Mouse (Mus musculus): ENCODE data around the gene Cyp2s1. TPM values are rescaled to one million over a fixed set of nuclear protein-coding genes. Genes with fewer than 3 reads are reported as not detected.

Gene Cyp2s1
- polyA plus RNA-seq, 1 experiment from 2014 or later: 3.0 TPM

GRCm38 (mm10) chr7:25847722-25848443 lies 31.2 kb upstream of the Cyp2s1 start:
- Histone ChIP-seq H3K36me3 (ENCODE audit: control insufficient read depth, insufficient read depth, low read length) (no peaks in the 10 kb centered on the region), H3K9me3 (ENCODE audit: control insufficient read depth, low read length) (no peaks in the 10 kb centered on the region), H3K4me1 (ENCODE audit: control insufficient read depth in 2 of 2, insufficient read depth in 2 of 2, low read length in 2 of 2) (no peaks in the 10 kb centered on the region; a peak in 1 of 4 replicates), H3K4me3 (ENCODE audit: control insufficient read depth in 1 of 2, insufficient read depth in 1 of 2, low read depth in 1 of 2, low read length in 2 of 2) (peak overlapping the region; percentile 47 to 57), H3K9ac (ENCODE audit: low read length) (peak overlapping the region; percentile 76), H3K4me2 (ENCODE audit: low read length) (peak overlapping the region; percentile 75), H3K27ac (replicated peaks in 1 of 2; ENCODE audit: control insufficient read depth in 1 of 2, insufficient read depth in 1 of 2, low read depth in 2 of 2, low read length in 2 of 2) (no peak overlapping the region), H3K27me3 (ENCODE audit: control insufficient read depth, insufficient read depth, low read length) (no peaks in the 10 kb centered on the region)
- ATAC-seq (ENCODE audit: insufficient number of reproducible peaks, insufficient read depth, low FRiP score, low read depth): no peak
- 10% methylated on average over 13 of the region's 13 CpGs for WGBS

DNA sequence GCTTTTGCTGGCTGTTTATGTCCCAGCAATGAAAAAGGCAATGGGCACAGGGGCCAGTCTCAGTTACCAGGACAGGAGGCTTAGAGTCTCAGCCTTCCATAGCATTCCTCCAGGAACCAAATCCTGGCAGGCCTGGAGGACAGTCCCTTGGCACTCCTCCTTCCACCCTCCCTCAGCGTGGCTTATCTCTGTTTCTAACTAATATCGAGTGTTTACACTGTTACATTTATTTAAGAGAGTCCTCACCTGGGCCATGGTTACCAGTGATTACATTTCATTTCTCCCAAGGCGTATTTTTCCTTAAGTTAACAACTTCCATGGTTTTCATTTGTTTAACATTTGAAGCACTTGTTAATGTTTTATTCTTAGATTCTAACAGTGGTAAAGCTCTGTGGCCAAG lies 28.2 kb upstream of the Cyp2s1 start:
- Histone ChIP-seq H3K4me1 (ENCODE audit: control insufficient read depth in 2 of 2, insufficient read depth in 2 of 2, low read length in 2 of 2) (no peaks in the 10 kb centered on the region; a peak in 1 of 4 replicates), H3K4me2 (ENCODE audit: low read length) (no peak overlapping the region), H3K9me3 (ENCODE audit: control insufficient read depth, low read length) (no peaks in the 10 kb centered on the region), H3K27ac (replicated peaks in 1 of 2; ENCODE audit: control insufficient read depth in 1 of 2, insufficient read depth in 1 of 2, low read depth in 2 of 2, low read length in 2 of 2) (no peak overlapping the region), H3K36me3 (ENCODE audit: control insufficient read depth, insufficient read depth, low read length) (no peaks in the 10 kb centered on the region), H3K4me3 (ENCODE audit: control insufficient read depth in 1 of 2, insufficient read depth in 1 of 2, low read depth in 1 of 2, low read length in 2 of 2) (no peak overlapping the region), H3K27me3 (ENCODE audit: control insufficient read depth, insufficient read depth, low read length) (no peaks in the 10 kb centered on the region), H3K9ac (ENCODE audit: low read length) (no peak overlapping the region)
- no peak for ATAC-seq (ENCODE audit: insufficient number of reproducible peaks, insufficient read depth, low FRiP score, low read depth)
- WGBS: 60% methylated on average over 3 of the region's 3 CpGs

DNA sequence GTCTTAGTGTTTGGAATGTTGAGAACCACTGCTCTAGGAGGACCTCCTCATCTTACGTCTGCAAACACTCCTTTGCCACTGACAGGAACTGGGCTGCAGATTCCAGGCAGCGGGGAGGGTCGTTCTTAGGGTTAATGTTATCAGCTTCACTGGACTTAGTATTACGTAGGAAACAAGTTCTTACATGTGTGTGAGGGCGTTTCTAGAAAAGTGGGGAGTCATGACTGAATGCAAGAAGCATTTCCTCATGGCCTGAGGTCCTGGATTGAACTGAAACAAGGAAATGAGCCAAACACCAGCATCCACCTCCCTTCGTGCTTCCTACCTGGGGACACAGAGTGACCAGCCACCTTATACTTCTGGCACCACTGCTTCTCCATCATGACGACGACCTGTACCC lies 27.7 kb upstream of the Cyp2s1 start:
- Histone ChIP-seq H3K9ac (ENCODE audit: low read length) (no peak overlapping the region), H3K27me3 (ENCODE audit: control insufficient read depth, insufficient read depth, low read length) (no peaks in the 10 kb centered on the region), H3K36me3 (ENCODE audit: control insufficient read depth, insufficient read depth, low read length) (no peaks in the 10 kb centered on the region), H3K4me1 (ENCODE audit: control insufficient read depth in 2 of 2, insufficient read depth in 2 of 2, low read length in 2 of 2) (no peaks in the 10 kb centered on the region; a peak in 1 of 4 replicates), H3K9me3 (ENCODE audit: control insufficient read depth, low read length) (no peaks in the 10 kb centered on the region), H3K4me3 (ENCODE audit: control insufficient read depth in 1 of 2, insufficient read depth in 1 of 2, low read depth in 1 of 2, low read length in 2 of 2) (no peak overlapping the region), H3K27ac (replicated peaks in 1 of 2; ENCODE audit: control insufficient read depth in 1 of 2, insufficient read depth in 1 of 2, low read depth in 2 of 2, low read length in 2 of 2) (no peak overlapping the region), H3K4me2 (ENCODE audit: low read length) (no peak overlapping the region)
- no peak for ATAC-seq (ENCODE audit: insufficient number of reproducible peaks, insufficient read depth, low FRiP score, low read depth)
- WGBS: 30% methylated on average over 8 of the region's 8 CpGs

GRCm38 (mm10) chr7:25843492-25843891 lies 26.8 kb upstream of the Cyp2s1 start:
- no peaks in the 10 kb centered on the region for H3K36me3 ChIP-seq (ENCODE audit: control insufficient read depth, insufficient read depth, low read length)
- no peak overlapping the region for H3K27ac ChIP-seq (replicated peaks in 1 of 2; ENCODE audit: control insufficient read depth in 1 of 2, insufficient read depth in 1 of 2, low read depth in 2 of 2, low read length in 2 of 2)
- no peak for ATAC-seq (ENCODE audit: insufficient number of reproducible peaks, insufficient read depth, low FRiP score, low read depth)
- no peaks in the 10 kb centered on the region for H3K27me3 ChIP-seq (ENCODE audit: control insufficient read depth, insufficient read depth, low read length)
- no peaks in the 10 kb centered on the region; a peak in 1 of 4 replicates for H3K4me1 ChIP-seq (ENCODE audit: control insufficient read depth in 2 of 2, insufficient read depth in 2 of 2, low read length in 2 of 2)
- no peaks in the 10 kb centered on the region for H3K9me3 ChIP-seq (ENCODE audit: control insufficient read depth, low read length)
- no peak overlapping the region for H3K9ac ChIP-seq (ENCODE audit: low read length)
- 26% methylated on average over 2 of the region's 2 CpGs for WGBS
- H3K4me2 ChIP-seq (ENCODE audit: low read length): no peak overlapping the region
- no peak overlapping the region for H3K4me3 ChIP-seq (ENCODE audit: control insufficient read depth in 1 of 2, insufficient read depth in 1 of 2, low read depth in 1 of 2, low read length in 2 of 2)

GRCm38 (mm10) chr7:25840908-25841307 lies 24.2 kb upstream of the Cyp2s1 start:
- Histone ChIP-seq H3K9me3 (ENCODE audit: control insufficient read depth, low read length) (no peaks in the 10 kb centered on the region), H3K4me1 (ENCODE audit: control insufficient read depth in 2 of 2, insufficient read depth in 2 of 2, low read length in 2 of 2) (no peaks in the 10 kb centered on the region; a peak in 1 of 4 replicates)

DNA sequence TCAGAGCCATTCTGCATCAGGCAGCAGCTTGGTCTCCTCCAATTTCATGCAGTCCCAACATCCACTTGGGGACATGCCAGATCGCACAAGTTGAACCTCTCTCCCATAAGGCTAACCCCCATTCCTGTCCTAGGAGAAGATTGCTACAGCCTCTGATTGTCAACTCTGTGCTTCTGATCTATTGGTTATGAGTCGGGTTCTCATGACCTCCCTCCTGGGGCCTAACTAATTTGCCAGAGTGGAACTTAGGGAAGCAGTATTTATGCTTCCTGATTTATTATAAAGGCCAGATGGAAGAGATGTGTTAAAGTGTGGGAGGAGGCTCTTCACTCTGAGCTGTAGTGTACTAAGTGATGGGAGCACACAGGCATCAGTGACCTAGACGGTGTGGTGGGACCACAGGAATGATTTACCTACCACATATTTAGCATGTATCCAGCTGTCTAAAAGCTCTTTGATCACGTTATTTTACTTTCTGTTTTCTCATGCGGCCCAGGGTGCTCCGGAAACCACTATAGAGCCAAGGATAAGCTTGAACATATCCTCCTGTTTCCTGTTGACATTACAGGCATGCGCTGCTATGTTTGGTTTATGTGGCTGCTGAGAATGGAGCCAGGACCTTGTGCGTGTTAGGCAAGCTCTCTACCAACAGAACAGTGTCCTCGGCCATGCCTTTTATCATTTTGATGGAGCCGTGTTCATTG lies 18.6 kb upstream of the Cyp2s1 start:
- Histone ChIP-seq H3K4me3 (ENCODE audit: control insufficient read depth in 1 of 2, insufficient read depth in 1 of 2, low read depth in 1 of 2, low read length in 2 of 2) (no peak overlapping the region), H3K36me3 (ENCODE audit: control insufficient read depth, insufficient read depth, low read length) (no peaks in the 10 kb centered on the region), H3K9ac (ENCODE audit: low read length) (no peak overlapping the region), H3K9me3 (ENCODE audit: control insufficient read depth, low read length) (no peaks in the 10 kb centered on the region), H3K4me1 (ENCODE audit: control insufficient read depth in 2 of 2, insufficient read depth in 2 of 2, low read length in 2 of 2) (peaks cover 0 to 2% of the 10 kb centered on the region in 2 experiments; a peak in 1 of 4 replicates), H3K27ac (replicated peaks in 1 of 2; ENCODE audit: control insufficient read depth in 1 of 2, insufficient read depth in 1 of 2, low read depth in 2 of 2, low read length in 2 of 2) (no peak overlapping the region), H3K27me3 (ENCODE audit: control insufficient read depth, insufficient read depth, low read length) (no peaks in the 10 kb centered on the region), H3K4me2 (ENCODE audit: low read length) (no peak overlapping the region)
- ATAC-seq (ENCODE audit: insufficient number of reproducible peaks, insufficient read depth, low FRiP score, low read depth): no peak
- 67% methylated on average over 10 of the region's 10 CpGs for WGBS

More at GRCm38 (mm10) chr7:25840908-25841307, 24.2 kb upstream of the Cyp2s1 start:
- no peak overlapping the region for H3K4me2 ChIP-seq (ENCODE audit: low read length)
- no peak for ATAC-seq (ENCODE audit: insufficient number of reproducible peaks, insufficient read depth, low FRiP score, low read depth)
- no peak overlapping the region for H3K4me3 ChIP-seq (ENCODE audit: control insufficient read depth in 1 of 2, insufficient read depth in 1 of 2, low read depth in 1 of 2, low read length in 2 of 2)
- H3K9ac ChIP-seq (ENCODE audit: low read length): no peak overlapping the region
- WGBS: 59% methylated on average over 4 of the region's 4 CpGs
- no peaks in the 10 kb centered on the region for H3K27me3 ChIP-seq (ENCODE audit: control insufficient read depth, insufficient read depth, low read length)
- no peak overlapping the region for H3K27ac ChIP-seq (replicated peaks in 1 of 2; ENCODE audit: control insufficient read depth in 1 of 2, insufficient read depth in 1 of 2, low read depth in 2 of 2, low read length in 2 of 2)
- no peaks in the 10 kb centered on the region for H3K36me3 ChIP-seq (ENCODE audit: control insufficient read depth, insufficient read depth, low read length)

GRCm38 (mm10) chr7:25831557-25832530 lies 15.1 kb upstream of the Cyp2s1 start:
- Histone ChIP-seq H3K9me3 (ENCODE audit: control insufficient read depth, low read length) (no peaks in the 10 kb centered on the region), H3K4me1 (ENCODE audit: control insufficient read depth in 2 of 2, insufficient read depth in 2 of 2, low read length in 2 of 2) (peaks cover 4 to 7% of the 10 kb centered on the region in 2 experiments), H3K27me3 (ENCODE audit: control insufficient read depth, insufficient read depth, low read length) (no peaks in the 10 kb centered on the region), H3K9ac (ENCODE audit: low read length) (no peak overlapping the region), H3K36me3 (ENCODE audit: control insufficient read depth, insufficient read depth, low read length) (no peaks in the 10 kb centered on the region), H3K27ac (replicated peaks in 1 of 2; ENCODE audit: control insufficient read depth in 1 of 2, insufficient read depth in 1 of 2, low read depth in 2 of 2, low read length in 2 of 2) (no peak overlapping the region), H3K4me2 (ENCODE audit: low read length) (no peak overlapping the region), H3K4me3 (ENCODE audit: control insufficient read depth in 1 of 2, insufficient read depth in 1 of 2, low read depth in 1 of 2, low read length in 2 of 2) (no peak overlapping the region)
- 80% methylated on average over 10 of the region's 10 CpGs for WGBS
- no peak for ATAC-seq (ENCODE audit: insufficient number of reproducible peaks, insufficient read depth, low FRiP score, low read depth)
